Comparison of ENCODE assay signal across 8 mouse cellular contexts in the genomic region with DNA sequence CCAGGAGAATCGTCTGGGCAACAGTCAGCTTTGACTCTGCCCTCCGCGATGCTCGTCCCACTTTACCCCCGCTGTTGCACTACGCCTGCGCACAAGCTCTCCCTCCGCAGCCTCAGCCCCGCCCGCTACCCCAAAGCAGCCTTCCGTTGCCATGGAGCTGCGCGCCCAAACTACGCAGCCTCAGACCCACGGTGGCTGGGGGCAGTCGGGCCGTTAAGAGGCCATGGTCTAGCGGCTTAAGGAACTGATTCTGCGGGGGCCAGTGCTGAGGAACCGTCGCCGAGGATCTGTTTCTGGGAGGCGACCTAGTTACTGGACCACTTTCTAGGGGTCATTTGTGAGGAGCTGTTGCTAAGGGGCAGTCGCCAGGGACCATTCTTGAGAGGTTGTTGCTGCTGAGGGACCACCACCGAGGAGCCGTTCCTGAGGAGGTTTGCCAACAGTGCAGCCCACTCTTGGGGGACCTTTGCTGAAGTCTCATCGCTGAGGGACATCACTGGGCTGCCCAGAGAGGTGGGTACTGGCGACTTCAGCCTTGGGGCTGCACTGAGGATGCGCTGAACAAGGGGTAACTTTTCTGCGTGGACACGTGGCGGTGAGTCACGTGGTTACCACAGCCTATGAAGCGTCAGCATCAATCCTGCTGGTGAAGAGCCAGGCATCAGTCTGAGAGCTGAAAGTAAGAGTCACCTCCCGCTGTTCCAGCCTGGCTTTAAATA. TPM values are rescaled to one million over a fixed set of nuclear protein-coding genes. Genes with fewer than 3 reads are reported as not detected.
DNase-seq lines count a peak whose midpoint lies in the region; ATAC-seq and TF ChIP-seq lines count a peak whose summit lies in the region.

TSS of gene Cfap74 (plus strand) at position 133 of the 719 bp plus-strand sequence.

- H3K9ac ChIP-seq in CH12.LX (ENCODE audit: insufficient read depth, low read depth) = peak within 1 kb of the TSS; percentile 55
- peak within 1 kb of the TSS; percentile 57 for H3K9ac ChIP-seq in forebrain, embryonic 14.5 days (ENCODE audit: low read length)
- no peak within 1 kb of the TSS for H3K9ac ChIP-seq in liver, embryonic 14.5 days (replicated peaks)
- peak within 1 kb of the TSS; percentile 34; the same call in 1 of the 2 replicates for H3K9ac ChIP-seq in neural tube, embryonic 14.5 days (replicated peaks; ENCODE audit: low read depth, low read length)

- WGBS in forebrain, embryonic 14.5 days = under 1% methylated on average over 35 of the region's 35 CpGs
- 1% methylated on average over 35 of the region's 35 CpGs for WGBS in liver, embryonic 14.5 days (ENCODE audit: insufficient replicate concordance)
- WGBS in neural tube, embryonic 14.5 days = under 1% methylated on average over 35 of the region's 35 CpGs

- H3K4me3 ChIP-seq in CH12.LX (replicated peaks in 1 of 3; ENCODE audit: low read depth in 2 of 3, low read length in 2 of 3, poor library complexity in 1 of 3) = peak within 1 kb of the TSS; percentile 62 to 69 (median 63)
- H3K4me3 ChIP-seq in forebrain, embryonic 14.5 days (ENCODE audit: low read depth, low read length) = peak within 1 kb of the TSS; percentile 54
- H3K4me3 ChIP-seq in liver, embryonic 14.5 days (ENCODE audit: insufficient read depth in 1 of 2, low read depth in 2 of 2, low read length in 2 of 2) = peak within 1 kb of the TSS in 1 of 2 experiments; percentile 11; a peak in 1 of 4 replicates
- H3K4me3 ChIP-seq in neural tube, embryonic 14.5 days (ENCODE audit: low read depth, low read length) = peak within 1 kb of the TSS; percentile 54

- peaks cover 32% of the 10 kb centered on the region for H3K79me2 ChIP-seq in CH12.LX (replicated peaks; ENCODE audit: control insufficient read depth, extremely low read depth, insufficient read depth, poor library complexity, severe bottlenecking)

- H3K9me3 ChIP-seq in CH12.LX (replicated peaks; ENCODE audit: low read length) = peaks cover 5% of the 10 kb centered on the region
- no peaks in the 10 kb centered on the region for H3K9me3 ChIP-seq in forebrain, embryonic 14.5 days (replicated peaks; ENCODE audit: control insufficient read depth, low read length)
- H3K9me3 ChIP-seq in liver, embryonic 14.5 days (ENCODE audit: control insufficient read depth, low read length) = no peaks in the 10 kb centered on the region
- H3K9me3 ChIP-seq in neural tube, embryonic 14.5 days (ENCODE audit: control insufficient read depth, low read length) = no peaks in the 10 kb centered on the region

- DNase-seq in CH12.LX (ENCODE audit: extremely low read depth) = peak; percentile 92
- DNase-seq in forebrain, embryonic 14.5 days (ENCODE audit: low spot score) = peak; percentile 92
- DNase-seq in heart, postnatal 10 days = peak; percentile 66 to 77
- DNase-seq in kidney, postnatal 36 days = peak; percentile 59 to 78
- DNase-seq in liver, embryonic 14.5 days (ENCODE audit: low read depth in 3 of 3, low spot score in 3 of 3) = peak in 1 of 3 experiments; percentile 12
- DNase-seq in thymus, postnatal 0 days (ENCODE audit: low spot score) = peak; percentile 88

- no peak for TF ChIP-seq CTCF in CH12.LX (conservative IDR thresholded peaks at IDR 0.05 in 1 of 2, IDR thresholded peaks at IDR 0.05 in 1 of 2; ENCODE audit: low read depth in 2 of 2, low read length in 2 of 2)
- TF ChIP-seq CTCF in liver, embryonic 14.5 days (IDR thresholded peaks at IDR 0.05; ENCODE audit: low read depth) = no peak

- H3K4me2 ChIP-seq in CH12.LX (ENCODE audit: insufficient read depth, low read depth, poor library complexity, severe bottlenecking) = peak within 1 kb of the TSS; percentile 37
- peak within 1 kb of the TSS; percentile 92 for H3K4me2 ChIP-seq in forebrain, embryonic 14.5 days (ENCODE audit: low read length)
- peak within 1 kb of the TSS; percentile 44 for H3K4me2 ChIP-seq in liver, embryonic 14.5 days (ENCODE audit: low read depth)
- peak within 1 kb of the TSS; percentile 97 for H3K4me2 ChIP-seq in neural tube, embryonic 14.5 days (ENCODE audit: low read depth, low read length)

- intact Hi-C loops in heart, postnatal 10 days (cut with DNase I) = loop anchor here (5.0 kb wide), 1 partner anchor 87 kb away; no protein-coding TSS in a partner anchor

- TF ChIP-seq POLR2A in CH12.LX (IDR thresholded peaks at IDR 0.05; ENCODE audit: low read depth, low read length) = peak; percentile 59

- no peak for TF ChIP-seq RAD21 in CH12.LX (IDR thresholded peaks at IDR 0.05; ENCODE audit: low read depth, low read length)

- in situ Hi-C loops in CH12.LX (cut with MboI; ENCODE audit: low pct_ligation_motif_present, low pct_unique_long_range_greater_than_20kb, low sequenced_read_pairs) = no loop called here

- H3K4me1 ChIP-seq in CH12.LX (ENCODE audit: control insufficient read depth in 1 of 2, insufficient read depth in 2 of 2) = peaks cover 0 to 30% of the 10 kb centered on the region in 2 experiments; a peak in 3 of 4 replicates
- H3K4me1 ChIP-seq in forebrain, embryonic 14.5 days (ENCODE audit: control insufficient read depth, insufficient read depth, low read length) = peaks cover 7% of the 10 kb centered on the region
- H3K4me1 ChIP-seq in liver, embryonic 14.5 days (replicated peaks; ENCODE audit: control insufficient read depth in 2 of 2, insufficient read depth in 2 of 2, low read length in 1 of 2) = no peaks in the 10 kb centered on the region
- H3K4me1 ChIP-seq in neural tube, embryonic 14.5 days (ENCODE audit: control insufficient read depth, insufficient read depth, low read length) = peaks cover 3% of the 10 kb centered on the region; the same call in 1 of the 2 replicates

- no peak for TF ChIP-seq EP300 in CH12.LX (IDR thresholded peaks at IDR 0.05; ENCODE audit: low read length)
- TF ChIP-seq EP300 in liver, embryonic 14.5 days (IDR thresholded peaks at IDR 0.05; ENCODE audit: low read depth) = no peak

- peaks cover 29% of the 10 kb centered on the region for H3K27me3 ChIP-seq in CH12.LX (replicated peaks)
- no peaks in the 10 kb centered on the region for H3K27me3 ChIP-seq in forebrain, embryonic 14.5 days (replicated peaks; ENCODE audit: control insufficient read depth, insufficient read depth, low read length)
- peaks cover 6% of the 10 kb centered on the region for H3K27me3 ChIP-seq in liver, embryonic 14.5 days (ENCODE audit: control insufficient read depth, insufficient read depth, low read length)
- H3K27me3 ChIP-seq in neural tube, embryonic 14.5 days (ENCODE audit: control insufficient read depth, insufficient read depth, low read length) = no peaks in the 10 kb centered on the region

- ATAC-seq in cerebellum, adult (ENCODE audit: insufficient number of reproducible peaks, low FRiP score, low TSS enrichment) = peak; percentile 89
- ATAC-seq in forebrain, embryonic 14.5 days = peak; percentile 98
- ATAC-seq in liver, embryonic 14.5 days (ENCODE audit: insufficient read depth) = no peak; the same call in 1 of the 2 replicates
- ATAC-seq in neural tube, embryonic 14.5 days (ENCODE audit: low read depth) = peak; percentile 99

- dilution Hi-C loops in CH12.LX (cut with MboI; ENCODE audit: extremely low pct_ligation_motif_present, extremely low pct_unique_long_range_greater_than_20kb, low sequenced_read_pairs) = no loop called here

- H3K27ac ChIP-seq in CH12.LX (ENCODE audit: insufficient read depth, low read depth) = peak within 1 kb of the TSS; percentile 36
- peak within 1 kb of the TSS; percentile 30; the same call in 1 of the 2 replicates for H3K27ac ChIP-seq in forebrain, embryonic 14.5 days (ENCODE audit: low read depth, low read length)
- no peak within 1 kb of the TSS for H3K27ac ChIP-seq in liver, embryonic 14.5 days
- peak within 1 kb of the TSS; percentile 35; the same call in 1 of the 2 replicates for H3K27ac ChIP-seq in neural tube, embryonic 14.5 days (ENCODE audit: low read depth, low read length)

- H3K36me3 ChIP-seq in CH12.LX (replicated peaks in 1 of 2; ENCODE audit: control insufficient read depth in 1 of 2, insufficient read depth in 1 of 2, low read length in 1 of 2) = no peaks in the 10 kb centered on the region
- no peaks in the 10 kb centered on the region for H3K36me3 ChIP-seq in forebrain, embryonic 14.5 days (ENCODE audit: control insufficient read depth, insufficient read depth, low read length)
- H3K36me3 ChIP-seq in liver, embryonic 14.5 days (replicated peaks; ENCODE audit: control insufficient read depth, insufficient read depth, low read depth) = no peaks in the 10 kb centered on the region
- no peaks in the 10 kb centered on the region for H3K36me3 ChIP-seq in neural tube, embryonic 14.5 days (ENCODE audit: control insufficient read depth, insufficient read depth, low read length)

TF ChIP-seq in CH12.LX, 34 proteins besides CTCF, POLR2A, EP300 and RAD21 (continues in another document):
- TF ChIP-seq NELFE (IDR thresholded peaks at IDR 0.05; ENCODE audit: low read depth, low read length) = peak; percentile 76
- TF ChIP-seq CHD2 (IDR thresholded peaks at IDR 0.05; ENCODE audit: low read length) = no peak
- TF ChIP-seq MAX (IDR thresholded peaks at IDR 0.05; ENCODE audit: low read length) = peak; percentile 100
- no peak for TF ChIP-seq GABPA (IDR thresholded peaks at IDR 0.05; ENCODE audit: insufficient replicate concordance, low read depth, low read length)
- TF ChIP-seq BHLHE40 (IDR thresholded peaks at IDR 0.05; ENCODE audit: low read depth, low read length) = peak; percentile 80
- TF ChIP-seq MEF2A (IDR thresholded peaks at IDR 0.05; ENCODE audit: borderline replicate concordance, low read depth, low read length) = peak; percentile 21; the same call in 1 of the 2 replicates
- no peak for TF ChIP-seq KAT2A (IDR thresholded peaks at IDR 0.05; ENCODE audit: insufficient replicate concordance, low read length)
- TF ChIP-seq PAX5 (IDR thresholded peaks at IDR 0.05; ENCODE audit: low read length) = no peak
- TF ChIP-seq ZNF384 (IDR thresholded peaks at IDR 0.05; ENCODE audit: low read depth, low read length) = no peak
- TF ChIP-seq TBP (conservative IDR thresholded peaks at IDR 0.05; ENCODE audit: low read depth, low read length) = peak; percentile 75
- peak; percentile 99 for TF ChIP-seq MXI1 (IDR thresholded peaks at IDR 0.05; ENCODE audit: low read depth, low read length)
- TF ChIP-seq JUN (IDR thresholded peaks at IDR 0.05; ENCODE audit: insufficient read depth, low read depth, low read length) = no peak
- peak; percentile 97 for TF ChIP-seq MYC (IDR thresholded peaks at IDR 0.05; ENCODE audit: low read depth, low read length)

RNA-seq across cellular contexts. Expression of gene Cfap74, which starts in this region (rescaled TPM):
- total RNA-seq in CH12.LX (2012; rRNA removed) = 8.5 and 8.6 TPM in 2 replicates
- total RNA-seq in CH12.LX (2014; rRNA removed) = 4.7 and 5.2 TPM in 2 replicates
- 4.7 and 6.2 TPM in 2 replicates for polyA plus RNA-seq in CH12.LX (2012; ENCODE audit: insufficient read length, low read depth)
- 3.9 and 4.5 TPM in 2 replicates for polyA plus RNA-seq in forebrain, embryonic 14.5 days (2014; fragmentation: Nextera tagmentation; extraction: Ambion mirVana)
- total RNA-seq in heart, postnatal 10 days (2021) = under 1 TPM; 0.30 to 0.34 TPM
- 0.03 and 0.08 TPM in 2 replicates for polyA plus RNA-seq in liver, embryonic 14.5 days (2012; rRNA removed)
- polyA plus RNA-seq in liver, embryonic 14.5 days (2014; fragmentation: Nextera tagmentation; extraction: Ambion mirVana) = 0.08 TPM in 1 of 2 replicates, not detected in the other
- 4.5 and 4.8 TPM in 2 replicates for polyA plus RNA-seq in neural tube, embryonic 14.5 days (2014; fragmentation: Nextera tagmentation; extraction: Ambion mirVana)
- 13.9 and 15.2 TPM in 2 replicates for polyA plus RNA-seq in thymus, postnatal 0 days (2015; fragmentation: Nextera tagmentation; extraction: Ambion mirVana)

Comparison
In these comparisons a context has a peak if more than half of its experiments do, and no peak if none do; other contexts are left out.
1. RNA of gene Cfap74 (total RNA-seq): 4.7 to 8.6 TPM in CH12.LX; 0.30 to 0.34 TPM in heart, postnatal 10 days; every median in the first group is over 4 times any median in the second.
2. Peak in DNase-seq in heart, postnatal 10 days; RNA of the gene not detected or under 1 TPM.
3. H3K4me2 ChIP-seq: peak in every context shown above with its lines; median percentile 97 in neural tube, embryonic 14.5 days; 92 in forebrain, embryonic 14.5 days; 44 in liver, embryonic 14.5 days; 37 in CH12.LX.